Mouse (Mus musculus): ENCODE data around the gene Ccdc187. TPM values are rescaled to one million over a fixed set of nuclear protein-coding genes. Genes with fewer than 3 reads are reported as not detected.

The Ccdc187 gene
- polyA plus RNA-seq, 1 experiment from 2014 or later = 0.02 TPM

GRCm38 (mm10) chr2:26298208-26298855, 4.0 kb upstream of the Ccdc187 start:
- H3K4me1 ChIP-seq = peaks cover 47% of the 10 kb centered on the region
- DNase-seq (ENCODE audit: low spot score) = peak; percentile 51
- whole genome bisulfite sequencing = 15% methylated on average over 10 of the region's 10 CpGs
- H3K36me3 ChIP-seq = no peaks in the 10 kb centered on the region
- H3K4me3 ChIP-seq = peak overlapping the region; percentile 9
- H3K9me3 ChIP-seq (replicated peaks) = no peaks in the 10 kb centered on the region
- peak overlapping the region; percentile 80 for H3K27ac ChIP-seq (replicated peaks)
- H3K27me3 ChIP-seq (ENCODE audit: low read depth, poor library complexity, severe bottlenecking) = peaks cover 14% of the 10 kb centered on the region

- WGBS = 64% methylated on average over 6 of the region's 6 CpGs
- Histone ChIP-seq H3K27ac (replicated peaks) (peak overlapping the region; percentile 80), H3K4me3 (no peak overlapping the region), H3K4me1 (peaks cover 47% of the 10 kb centered on the region), H3K9me3 (replicated peaks) (no peaks in the 10 kb centered on the region), H3K27me3 (ENCODE audit: low read depth, poor library complexity, severe bottlenecking) (peaks cover 14% of the 10 kb centered on the region), H3K36me3 (no peaks in the 10 kb centered on the region)
- DNase-seq (ENCODE audit: low spot score) = no peak
These were observed 2.3 kb upstream of the Ccdc187 start for GRCm38 (mm10) chr2:26296606-26297195.

- no peak overlapping the region for H3K4me3 ChIP-seq
- H3K27me3 ChIP-seq (ENCODE audit: low read depth, poor library complexity, severe bottlenecking) = no peaks in the 10 kb centered on the region
- H3K36me3 ChIP-seq = no peaks in the 10 kb centered on the region
- no peak overlapping the region for H3K27ac ChIP-seq (replicated peaks)
- no peaks in the 10 kb centered on the region for H3K9me3 ChIP-seq (replicated peaks)
- peaks cover 3% of the 10 kb centered on the region; the same call in 1 of the 2 replicates for H3K4me1 ChIP-seq
- 93% methylated on average over 5 of the region's 5 CpGs for WGBS
- DNase-seq (ENCODE audit: low spot score) = no peak
These were observed 4.2 kb downstream of the Ccdc187 start for GRCm38 (mm10) chr2:26290133-26290532.

GRCm38 (mm10) chr2:26286391-26286790, 8.0 kb downstream of the Ccdc187 start:
- Histone ChIP-seq H3K4me3 (no peak overlapping the region), H3K4me1 (peaks cover 3% of the 10 kb centered on the region; the same call in 1 of the 2 replicates), H3K9me3 (replicated peaks) (no peaks in the 10 kb centered on the region), H3K27me3 (ENCODE audit: low read depth, poor library complexity, severe bottlenecking) (no peaks in the 10 kb centered on the region), H3K36me3 (no peaks in the 10 kb centered on the region), H3K27ac (replicated peaks) (no peak overlapping the region)
- no peak for DNase-seq (ENCODE audit: low spot score)
- 82% methylated on average over 7 of the region's 7 CpGs for WGBS

GRCm38 (mm10) chr2:26285804-26286203, 8.6 kb downstream of the Ccdc187 start:
- no peak for DNase-seq (ENCODE audit: low spot score)
- Histone ChIP-seq H3K9me3 (replicated peaks) (no peaks in the 10 kb centered on the region), H3K27ac (replicated peaks) (no peak overlapping the region), H3K4me1 (peaks cover 3% of the 10 kb centered on the region; the same call in 1 of the 2 replicates), H3K4me3 (no peak overlapping the region), H3K27me3 (ENCODE audit: low read depth, poor library complexity, severe bottlenecking) (no peaks in the 10 kb centered on the region), H3K36me3 (no peaks in the 10 kb centered on the region)
- WGBS = 81% methylated on average over 7 of the region's 7 CpGs

GRCm38 (mm10) chr2:26280594-26280993, 13.8 kb downstream of the Ccdc187 start:
- H3K27me3 ChIP-seq (ENCODE audit: low read depth, poor library complexity, severe bottlenecking) = no peaks in the 10 kb centered on the region
- H3K4me1 ChIP-seq = no peaks in the 10 kb centered on the region
- no peaks in the 10 kb centered on the region for H3K9me3 ChIP-seq (replicated peaks)
- no peak for DNase-seq (ENCODE audit: low spot score)
- peak overlapping the region; percentile 19; the same call in 1 of the 2 replicates for H3K27ac ChIP-seq (replicated peaks)
- 78% methylated on average over 11 of the region's 11 CpGs for WGBS
- no peaks in the 10 kb centered on the region for H3K36me3 ChIP-seq
- no peak overlapping the region for H3K4me3 ChIP-seq

- 80% methylated on average over 3 of the region's 3 CpGs for WGBS
- Histone ChIP-seq H3K4me3 (no peak overlapping the region), H3K27me3 (ENCODE audit: low read depth, poor library complexity, severe bottlenecking) (no peaks in the 10 kb centered on the region), H3K36me3 (no peaks in the 10 kb centered on the region), H3K9me3 (replicated peaks) (no peaks in the 10 kb centered on the region), H3K27ac (replicated peaks) (no peak overlapping the region), H3K4me1 (peaks cover 1% of the 10 kb centered on the region)
- DNase-seq (ENCODE audit: low spot score) = no peak
These were observed 14.6 kb downstream of the Ccdc187 start for GRCm38 (mm10) chr2:26279712-26280111.

GRCm38 (mm10) chr2:26273611-26274010, 20.7 kb downstream of the Ccdc187 start:
- Histone ChIP-seq H3K27ac (replicated peaks) (no peak overlapping the region), H3K4me3 (no peak overlapping the region), H3K9me3 (replicated peaks) (no peaks in the 10 kb centered on the region), H3K4me1 (peaks cover 20% of the 10 kb centered on the region), H3K36me3 (no peaks in the 10 kb centered on the region), H3K27me3 (ENCODE audit: low read depth, poor library complexity, severe bottlenecking) (no peaks in the 10 kb centered on the region)
- WGBS = 19% methylated on average over 7 of the region's 7 CpGs
- peak; percentile 58 for DNase-seq (ENCODE audit: low spot score)

GRCm38 (mm10) chr2:26268216-26268615, 26.1 kb downstream of the Ccdc187 start:
- WGBS = 66% methylated on average over 3 of the region's 3 CpGs
- no peak overlapping the region for H3K27ac ChIP-seq (replicated peaks)
- H3K27me3 ChIP-seq (ENCODE audit: low read depth, poor library complexity, severe bottlenecking) = no peaks in the 10 kb centered on the region

GRCm38 (mm10) chr2:26266066-26266742, 28.2 kb downstream of the Ccdc187 start:
- 90% methylated on average over 10 of the region's 10 CpGs for WGBS
- no peak for DNase-seq (ENCODE audit: low spot score)

More at GRCm38 (mm10) chr2:26268216-26268615, 26.1 kb downstream of the Ccdc187 start:
- Histone ChIP-seq H3K4me3 (no peak overlapping the region), H3K36me3 (no peaks in the 10 kb centered on the region), H3K4me1 (peaks cover 12% of the 10 kb centered on the region), H3K9me3 (replicated peaks) (no peaks in the 10 kb centered on the region)
- DNase-seq (ENCODE audit: low spot score) = no peak

GRCm38 (mm10) chr2:26265095-26265494, 29.3 kb downstream of the Ccdc187 start:
- Histone ChIP-seq H3K9me3 (replicated peaks) (no peaks in the 10 kb centered on the region), H3K4me3 (no peak overlapping the region), H3K27ac (replicated peaks) (no peak overlapping the region), H3K4me1 (peaks cover 11% of the 10 kb centered on the region), H3K27me3 (ENCODE audit: low read depth, poor library complexity, severe bottlenecking) (no peaks in the 10 kb centered on the region), H3K36me3 (no peaks in the 10 kb centered on the region)
- WGBS = 86% methylated on average over 2 of the region's 2 CpGs
- no peak for DNase-seq (ENCODE audit: low spot score)

More at GRCm38 (mm10) chr2:26266066-26266742, 28.2 kb downstream of the Ccdc187 start:
- no peaks in the 10 kb centered on the region for H3K36me3 ChIP-seq
- H3K9me3 ChIP-seq (replicated peaks) = no peaks in the 10 kb centered on the region
- no peak overlapping the region for H3K4me3 ChIP-seq
- no peaks in the 10 kb centered on the region for H3K27me3 ChIP-seq (ENCODE audit: low read depth, poor library complexity, severe bottlenecking)
- no peak overlapping the region for H3K27ac ChIP-seq (replicated peaks)
- H3K4me1 ChIP-seq = peaks cover 12% of the 10 kb centered on the region

GRCm38 (mm10) chr2:26264646-26265045, 29.7 kb downstream of the Ccdc187 start:
- Histone ChIP-seq H3K4me3 (no peak overlapping the region), H3K27me3 (ENCODE audit: low read depth, poor library complexity, severe bottlenecking) (no peaks in the 10 kb centered on the region), H3K27ac (replicated peaks) (no peak overlapping the region), H3K36me3 (no peaks in the 10 kb centered on the region), H3K4me1 (peaks cover 7% of the 10 kb centered on the region), H3K9me3 (replicated peaks) (no peaks in the 10 kb centered on the region)
- WGBS = 75% methylated on average over 4 of the region's 4 CpGs
- no peak for DNase-seq (ENCODE audit: low spot score)
